ENCODE assay signal across 22 mouse cellular contexts in the genomic region with DNA sequence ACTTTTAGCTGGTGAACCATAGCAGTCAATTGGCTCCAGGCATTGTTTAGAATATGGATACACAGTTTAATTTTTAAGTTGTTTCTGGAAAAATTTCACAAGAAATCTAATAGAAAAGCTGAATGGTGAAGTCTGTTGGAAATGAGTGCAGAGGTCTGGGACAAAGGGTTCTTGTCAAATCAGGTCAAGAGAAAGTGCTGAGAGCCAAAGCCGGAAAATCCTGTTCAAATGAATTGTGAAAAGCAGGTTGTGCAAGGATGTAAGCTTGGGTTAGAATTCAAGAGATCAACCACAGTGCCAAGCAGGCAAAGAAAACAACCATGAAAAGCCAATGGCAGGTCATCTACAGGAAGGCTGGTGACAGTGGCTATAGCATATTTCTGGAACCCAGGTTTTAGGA. TPM values are rescaled to one million over a fixed set of nuclear protein-coding genes. Genes with fewer than 3 reads are reported as not detected.
DNase-seq lines count a peak whose midpoint lies in the region; ATAC-seq lines count a peak whose summit lies in the region.
"Had no signal": no experiment of that assay in that cellular context is flagged by ENCODE, and none has a peak within 500 bp of the region (broad histone marks: within the 10 kb centered on the region; RNA-seq: fewer than 3 reads in every experiment).

No protein-coding gene starts in this region.

- peak; percentile 17 for DNase-seq in kidney, adult 11 months
- peak; percentile 89 for DNase-seq in adipocyte (ENCODE audit: low spot score)
- peak; percentile 98 for DNase-seq in fat pad, adult 2 months (ENCODE audit: extremely low read depth, low read depth, low spot score)
- DNase-seq in lung, postnatal 14 days = peak; percentile 25
- DNase-seq in spleen, postnatal 14 days (ENCODE audit: low spot score in 2 of 2) = no peak
- DNase-seq in frontal cortex, postnatal 14 days (ENCODE audit: low spot score in 2 of 2) = no peak
- DNase-seq: adrenal gland, adult 8-10 months; cerebellum, adult 11-12 months; cerebellum, postnatal 14 days; forebrain, postnatal 0 days; right cerebral cortex, postnatal 25 days; thymus, adult 18-20 months had no signal

- H3K9ac ChIP-seq in kidney, embryonic 15.5 days = no peak overlapping the region
- H3K9ac ChIP-seq: embryonic facial prominence, embryonic 15.5 days; forebrain, postnatal 0 days; heart, embryonic 12.5 days; hindbrain, embryonic 14.5 days; liver, embryonic 12.5 days; stomach, embryonic 15.5 days had no signal

- no peaks in the 10 kb centered on the region for H3K27me3 ChIP-seq in kidney, embryonic 15.5 days
- H3K27me3 ChIP-seq: embryonic facial prominence, embryonic 15.5 days; heart, embryonic 12.5 days; liver, embryonic 12.5 days; stomach, embryonic 15.5 days had no signal

- no peak for ATAC-seq in kidney, embryonic 15.5 days (replicated peaks; ENCODE audit: low FRiP score)
- ATAC-seq: forebrain, postnatal 0 days; intestine, embryonic 16.5 days; liver, embryonic 12.5 days; midbrain, embryonic 16.5 days had no signal

- H3K4me1 ChIP-seq in kidney, embryonic 15.5 days = no peaks in the 10 kb centered on the region
- H3K4me1 ChIP-seq: embryonic facial prominence, embryonic 15.5 days; forebrain, embryonic 10.5 days; heart, embryonic 12.5 days; limb, embryonic 10.5 days; liver, embryonic 12.5 days had no signal

- no peaks in the 10 kb centered on the region for H3K36me3 ChIP-seq in kidney, embryonic 15.5 days
- H3K36me3 ChIP-seq: embryonic facial prominence, embryonic 15.5 days; forebrain, embryonic 10.5 days; heart, embryonic 12.5 days; limb, embryonic 10.5 days; liver, embryonic 12.5 days; stomach, embryonic 15.5 days had no signal

- H3K4me2 ChIP-seq in kidney, embryonic 15.5 days = no peak overlapping the region
- H3K4me2 ChIP-seq: embryonic facial prominence, embryonic 15.5 days; heart, embryonic 12.5 days; hindbrain, embryonic 14.5 days; liver, embryonic 12.5 days; stomach, embryonic 15.5 days had no signal

- WGBS in kidney, embryonic 15.5 days = 95% methylated on average over 1 of the region's 1 CpGs

- no peak overlapping the region for H3K4me3 ChIP-seq in kidney, embryonic 15.5 days (replicated peaks)
- H3K4me3 ChIP-seq: embryonic facial prominence, embryonic 15.5 days; forebrain, embryonic 10.5 days; heart, embryonic 12.5 days; limb, embryonic 10.5 days; liver, embryonic 12.5 days; stomach, embryonic 15.5 days had no signal

- H3K27ac ChIP-seq in kidney, embryonic 15.5 days = no peak overlapping the region
- H3K27ac ChIP-seq: embryonic facial prominence, embryonic 15.5 days; forebrain, embryonic 10.5 days; hindbrain, embryonic 14.5 days; limb, embryonic 10.5 days; liver, embryonic 12.5 days; stomach, embryonic 15.5 days had no signal

- no peaks in the 10 kb centered on the region for H3K9me3 ChIP-seq in kidney, embryonic 15.5 days (replicated peaks)
- H3K9me3 ChIP-seq: embryonic facial prominence, embryonic 15.5 days; limb, embryonic 10.5 days; liver, embryonic 12.5 days; stomach, embryonic 15.5 days had no signal

RNA-seq across cellular contexts. Expression of a gene that starts 24.0 kb away (rescaled TPM):
- 181 and 206 TPM in 2 replicates for polyA plus RNA-seq in kidney, embryonic 15.5 days (2015; fragmentation: Nextera tagmentation; extraction: Ambion mirVana)

RNA-seq across cellular contexts. Expression of a gene that starts 24.0 kb away (rescaled TPM):
- polyA plus RNA-seq in kidney, embryonic 15.5 days (2015; fragmentation: Nextera tagmentation; extraction: Ambion mirVana) = 8.5 and 9.8 TPM in 2 replicates

Comparison
In these comparisons a context has a peak if more than half of its experiments do, and no peak if none do; other contexts are left out.
1. DNase-seq: peak in kidney, adult 11 months (single experiment), adipocyte (single experiment), fat pad, adult 2 months (single experiment) and lung, postnatal 14 days (single experiment); none in spleen, postnatal 14 days (0 of 2) and frontal cortex, postnatal 14 days (0 of 2).